Mouse (Mus musculus): Measurements from ENCODE around the gene Rfx3. TPM values are rescaled to one million over a fixed set of nuclear protein-coding genes. Genes with fewer than 3 reads are reported as not detected.

Gene Rfx3
- total and polyA plus RNA-seq, 3 experiments, result 1.1 to 62.0 (median 1.8) TPM

DNA sequence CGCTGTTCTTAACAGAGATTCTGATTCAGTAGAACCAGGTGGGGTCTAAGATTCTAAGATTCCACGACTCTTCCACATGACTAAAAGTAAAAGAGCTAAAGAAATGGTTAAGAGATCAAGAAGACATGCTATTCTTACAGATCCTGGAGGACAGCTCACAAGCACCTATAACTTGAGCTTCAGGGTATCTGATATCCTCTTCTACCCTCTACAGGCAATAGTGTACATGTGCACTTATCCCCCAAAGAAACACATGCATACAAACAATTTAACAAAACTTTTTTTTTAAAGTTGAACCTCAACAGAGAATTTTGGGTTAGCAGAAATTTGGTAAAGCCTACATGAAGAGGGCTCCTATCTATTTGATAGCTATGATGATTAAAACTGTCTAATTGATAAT lies 79.8 kb downstream of the Rfx3 start:
- Histone ChIP-seq H3K27me3 (ENCODE audit: control insufficient read depth in 1 of 2, insufficient read depth in 2 of 2, low read length in 2 of 2) (no peaks in the 10 kb centered on the region), H3K9ac (ENCODE audit: control insufficient read depth, low read depth, low read length, poor library complexity, severe bottlenecking) (no peak overlapping the region)
- DNase-seq (ENCODE audit: low read depth, low spot score), result no peak

DNA sequence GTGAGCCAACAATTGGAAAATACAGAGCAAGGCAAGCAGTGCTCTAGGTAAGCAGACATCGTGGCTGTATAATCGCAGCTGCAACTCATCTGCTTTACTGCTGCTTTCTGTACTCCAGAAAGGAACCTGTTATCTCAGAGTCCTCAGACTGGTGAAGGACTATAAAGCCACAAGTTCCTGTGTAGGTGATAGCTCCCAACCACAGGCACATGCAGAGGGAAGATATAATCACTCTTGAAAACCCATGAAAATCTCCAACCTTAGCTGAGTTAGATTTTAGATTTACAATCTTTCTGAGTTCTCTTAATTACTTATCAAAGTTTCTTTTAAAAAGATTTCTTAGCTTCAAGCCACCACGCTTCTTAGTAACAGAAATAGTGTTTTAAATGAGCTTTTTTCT lies 84.6 kb downstream of the Rfx3 start:
- H3K9me3 ChIP-seq (replicated peaks; ENCODE audit: insufficient read depth, low read length), result no peaks in the 10 kb centered on the region
- peak; percentile 76 for DNase-seq (ENCODE audit: low read depth, low spot score)
- no peak overlapping the region for H3K27ac ChIP-seq (ENCODE audit: control insufficient read depth, low read depth, low read length)
- H3K4me3 ChIP-seq (ENCODE audit: control insufficient read depth in 1 of 2, insufficient read depth in 1 of 2, low read depth in 2 of 2, low read length in 2 of 2), result no peak overlapping the region
- peaks cover 0 to 3% of the 10 kb centered on the region in 2 experiments; a peak in 2 of 4 replicates for H3K36me3 ChIP-seq (ENCODE audit: control insufficient read depth in 1 of 2, insufficient read depth in 2 of 2, low read length in 2 of 2)
- peaks cover 0 to 3% of the 10 kb centered on the region in 2 experiments; a peak in 1 of 4 replicates for H3K4me1 ChIP-seq (ENCODE audit: control insufficient read depth in 1 of 2, insufficient read depth in 2 of 2, low read length in 2 of 2)
- H3K79me2 ChIP-seq (ENCODE audit: control insufficient read depth, insufficient read depth, low read length, poor library complexity), result no peaks in the 10 kb centered on the region
- H3K9ac ChIP-seq (ENCODE audit: control insufficient read depth, low read depth, low read length, poor library complexity, severe bottlenecking), result no peak overlapping the region
- no peaks in the 10 kb centered on the region for H3K27me3 ChIP-seq (ENCODE audit: control insufficient read depth in 1 of 2, insufficient read depth in 2 of 2, low read length in 2 of 2)
- TF ChIP-seq JUND (IDR thresholded peaks at IDR 0.05; ENCODE audit: low read depth, low read length) (no peak), TBP (IDR thresholded peaks at IDR 0.05; ENCODE audit: low read depth, low read length) (no peak), USF2 (IDR thresholded peaks at IDR 0.05; ENCODE audit: borderline replicate concordance in 1 of 2, insufficient read depth in 1 of 2, low read depth in 1 of 2, low read length in 2 of 2) (no peak), GATA1 (IDR thresholded peaks at IDR 0.05; ENCODE audit: low read depth, low read length) (peak; percentile 94), RAD21 (IDR thresholded peaks at IDR 0.05; ENCODE audit: low read depth, low read length) (no peak), SIN3A (IDR thresholded peaks at IDR 0.05; ENCODE audit: low read length) (no peak), NRF1 (IDR thresholded peaks at IDR 0.05; ENCODE audit: insufficient read depth, low read depth, low read length, poor library complexity, severe bottlenecking) (no peak), ELF1 (IDR thresholded peaks at IDR 0.05; ENCODE audit: low read depth, low read length) (no peak), POLR2AphosphoS5 (IDR thresholded peaks at IDR 0.05; ENCODE audit: borderline replicate concordance, low read depth, low read length) (no peak), NELFE (IDR thresholded peaks at IDR 0.05; ENCODE audit: low read depth, low read length) (no peak), E2F4 (IDR thresholded peaks at IDR 0.05; ENCODE audit: borderline replicate concordance, low read depth, low read length) (no peak), KAT2A (conservative IDR thresholded peaks at IDR 0.05; ENCODE audit: low read depth, low read length) (no peak), MYC (IDR thresholded peaks at IDR 0.05; ENCODE audit: low read depth, low read length) (peak; percentile 52; the same call in 1 of the 2 replicates), CTCF (IDR thresholded peaks at IDR 0.05 in 2 of 3, conservative IDR thresholded peaks at IDR 0.05 in 1 of 3; ENCODE audit: control insufficient read depth in 1 of 3, insufficient read depth in 1 of 3, low read depth in 2 of 3, low read length in 3 of 3, poor library complexity in 1 of 3, severe bottlenecking in 1 of 3) (no peak), POLR2A (IDR thresholded peaks at IDR 0.05; ENCODE audit: control insufficient read depth in 1 of 2, insufficient read depth in 1 of 2, low read depth in 1 of 2, low read length in 2 of 2, poor library complexity in 1 of 2) (no peak), ZKSCAN1 (IDR thresholded peaks at IDR 0.05; ENCODE audit: low read depth, low read length) (no peak), ETS1 (IDR thresholded peaks at IDR 0.05; ENCODE audit: low read depth, low read length) (peak; percentile 77), MAZ (IDR thresholded peaks at IDR 0.05; ENCODE audit: low read depth, low read length) (no peak), MYB (IDR thresholded peaks at IDR 0.05; ENCODE audit: low read depth, low read length) (no peak), MAX (IDR thresholded peaks at IDR 0.05; ENCODE audit: low read length) (peak; percentile 62; the same call in 1 of the 2 replicates), CHD1 (IDR thresholded peaks at IDR 0.05; ENCODE audit: low read depth, low read length) (no peak), EP300 (IDR thresholded peaks at IDR 0.05; ENCODE audit: low read depth in 1 of 2, low read length in 2 of 2) (peak; percentile 87 to 90), RCOR1 (IDR thresholded peaks at IDR 0.05; ENCODE audit: low read depth, low read length) (peak; percentile 100), MEF2A (IDR thresholded peaks at IDR 0.05; ENCODE audit: extremely low read depth, insufficient replicate concordance, low read depth, low read length, poor library complexity, severe bottlenecking) (no peak), CHD2 (IDR thresholded peaks at IDR 0.05; ENCODE audit: low read length) (no peak), MAFK (IDR thresholded peaks at IDR 0.05; ENCODE audit: borderline replicate concordance, low read depth, low read length) (peak; percentile 92; the same call in 1 of the 2 replicates), MXI1 (IDR thresholded peaks at IDR 0.05; ENCODE audit: low read depth, low read length) (peak; percentile 76; the same call in 1 of the 2 replicates), ZC3H11A (IDR thresholded peaks at IDR 0.05; ENCODE audit: low read depth, low read length) (no peak), TAL1 (IDR thresholded peaks at IDR 0.05; ENCODE audit: low read length) (peak; percentile 84)

More for the DNA sequence above, 79.8 kb downstream of the Rfx3 start:
- no peak overlapping the region for H3K27ac ChIP-seq (ENCODE audit: control insufficient read depth, low read depth, low read length)
- peaks cover 0 to under 1% of the 10 kb centered on the region in 2 experiments; a peak in 2 of 4 replicates for H3K36me3 ChIP-seq (ENCODE audit: control insufficient read depth in 1 of 2, insufficient read depth in 2 of 2, low read length in 2 of 2)
- TF ChIP-seq CHD2 (IDR thresholded peaks at IDR 0.05; ENCODE audit: low read length) (no peak), MAZ (IDR thresholded peaks at IDR 0.05; ENCODE audit: low read depth, low read length) (no peak), ELF1 (IDR thresholded peaks at IDR 0.05; ENCODE audit: low read depth, low read length) (no peak), SMC3 (IDR thresholded peaks at IDR 0.05; ENCODE audit: low read depth, low read length) (no peak), MAFK (IDR thresholded peaks at IDR 0.05; ENCODE audit: borderline replicate concordance, low read depth, low read length) (no peak), RAD21 (IDR thresholded peaks at IDR 0.05; ENCODE audit: low read depth, low read length) (no peak), USF1 (IDR thresholded peaks at IDR 0.05; ENCODE audit: low read depth, low read length) (no peak), GATA1 (IDR thresholded peaks at IDR 0.05; ENCODE audit: low read depth, low read length) (no peak), MYB (IDR thresholded peaks at IDR 0.05; ENCODE audit: low read depth, low read length) (no peak)
- H3K9me3 ChIP-seq (replicated peaks; ENCODE audit: insufficient read depth, low read length), result no peaks in the 10 kb centered on the region
- H3K4me1 ChIP-seq (ENCODE audit: control insufficient read depth in 1 of 2, insufficient read depth in 2 of 2, low read length in 2 of 2), result peaks cover 0 to 1% of the 10 kb centered on the region in 2 experiments; a peak in 1 of 4 replicates
- no peak overlapping the region for H3K4me3 ChIP-seq (ENCODE audit: control insufficient read depth in 1 of 2, insufficient read depth in 1 of 2, low read depth in 2 of 2, low read length in 2 of 2)
- H3K79me2 ChIP-seq (ENCODE audit: control insufficient read depth, insufficient read depth, low read length, poor library complexity), result no peaks in the 10 kb centered on the region
